Mouse (Mus musculus): ENCODE results near the gene Adamts17. TPM values are rescaled to one million over a fixed set of nuclear protein-coding genes. Genes with fewer than 3 reads are reported as not detected.

The Adamts17 gene
- polyA plus RNA-seq, 1 experiment from 2014 or later, result 13.2 TPM

DNA sequence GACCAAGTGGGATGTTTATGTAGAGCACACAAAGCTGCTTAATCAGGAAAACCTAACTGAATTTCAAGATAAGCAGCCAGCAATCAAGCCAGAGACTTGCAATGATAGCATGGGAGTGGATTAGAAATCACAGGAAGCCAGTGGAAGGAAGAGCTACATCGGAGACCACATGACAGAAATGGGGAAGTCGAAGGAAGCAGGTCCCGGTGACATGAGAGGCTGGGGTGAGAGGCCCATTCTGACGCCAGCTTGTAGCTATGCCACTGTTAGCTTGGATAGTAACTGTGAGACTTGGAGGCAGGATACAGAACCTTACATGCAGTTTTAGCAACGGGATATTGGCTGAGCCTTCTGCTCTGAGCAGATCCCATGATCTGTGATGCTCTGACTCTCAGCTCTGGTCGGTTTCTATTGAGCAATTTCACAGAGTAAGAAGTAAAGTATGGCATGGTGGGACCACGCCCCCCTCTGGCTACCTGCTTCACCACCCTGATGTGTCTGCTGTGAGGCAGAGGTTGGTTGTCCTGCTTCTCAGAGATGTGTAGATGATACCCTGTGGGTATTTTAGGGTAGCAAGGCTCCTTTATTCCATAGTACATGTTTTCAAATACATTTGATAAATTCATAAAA, 211.7 kb downstream of the Adamts17 start:
- H3K4me1 ChIP-seq, result no peaks in the 10 kb centered on the region
- no peak overlapping the region for H3K4me3 ChIP-seq
- no peaks in the 10 kb centered on the region for H3K27me3 ChIP-seq
- H3K27ac ChIP-seq, result no peak overlapping the region
- no peak overlapping the region for H3K9ac ChIP-seq
- no peak for ATAC-seq (ENCODE audit: insufficient number of reproducible peaks, insufficient read depth, low FRiP score, low TSS enrichment, low read depth)
- peaks cover 10% of the 10 kb centered on the region for H3K36me3 ChIP-seq
- no peaks in the 10 kb centered on the region for H3K9me3 ChIP-seq
- no peak overlapping the region for H3K4me2 ChIP-seq
- 83% methylated on average over 7 of the region's 7 CpGs for WGBS

DNA sequence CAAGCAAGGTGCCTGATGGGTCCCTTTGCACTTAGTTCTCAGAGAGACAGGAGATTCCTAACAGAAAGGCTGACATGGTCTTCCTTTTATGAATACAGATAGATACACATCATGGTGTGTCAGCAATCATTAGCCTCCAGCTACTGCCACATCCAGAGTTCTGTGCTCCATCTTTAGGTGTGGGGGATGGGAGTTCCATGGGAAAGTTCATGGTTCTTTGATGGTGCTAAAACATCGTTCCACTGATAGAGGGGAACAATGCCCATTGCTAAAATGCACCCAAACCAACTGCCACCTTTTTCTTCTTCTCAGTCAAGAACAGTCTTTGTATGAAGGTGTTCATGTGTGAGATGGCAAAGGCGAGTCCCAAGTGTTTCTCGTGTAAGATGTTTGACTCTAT, 215.3 kb downstream of the Adamts17 start:
- Histone ChIP-seq H3K36me3 (no peaks in the 10 kb centered on the region), H3K4me2 (no peak overlapping the region), H3K4me1 (no peaks in the 10 kb centered on the region), H3K27me3 (no peaks in the 10 kb centered on the region), H3K4me3 (no peak overlapping the region), H3K9me3 (no peaks in the 10 kb centered on the region), H3K9ac (no peak overlapping the region), H3K27ac (no peak overlapping the region)
- ATAC-seq (ENCODE audit: insufficient number of reproducible peaks, insufficient read depth, low FRiP score, low TSS enrichment, low read depth), result no peak
- WGBS, result 90% methylated on average over 3 of the region's 3 CpGs

DNA sequence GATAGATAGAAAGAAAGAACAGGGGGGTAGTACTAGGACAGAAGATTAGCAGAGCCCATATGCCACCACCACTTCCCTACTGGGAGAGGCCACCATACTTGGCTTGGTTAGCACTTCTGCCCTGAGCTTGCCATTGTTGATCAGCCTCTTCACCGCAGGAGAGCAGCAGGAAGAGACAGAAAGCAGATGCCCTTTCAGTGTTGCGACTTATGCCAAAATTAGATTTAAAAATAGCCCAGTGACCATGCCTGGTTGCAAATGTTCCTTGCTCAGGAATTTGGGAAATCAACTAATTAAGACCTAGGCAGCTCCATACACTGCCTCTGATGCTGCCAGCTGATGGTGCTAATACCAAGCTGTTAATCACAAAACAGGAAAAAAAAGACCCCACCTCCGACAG, 216.0 kb downstream of the Adamts17 start:
- Histone ChIP-seq H3K4me3 (no peak overlapping the region), H3K36me3 (no peaks in the 10 kb centered on the region), H3K9ac (no peak overlapping the region), H3K27me3 (no peaks in the 10 kb centered on the region), H3K9me3 (no peaks in the 10 kb centered on the region), H3K27ac (no peak overlapping the region), H3K4me1 (peaks cover under 1% of the 10 kb centered on the region; the same call in 1 of the 2 replicates), H3K4me2 (no peak overlapping the region)
- WGBS, result 70% methylated on average over 3 of the region's 3 CpGs
- no peak for ATAC-seq (ENCODE audit: insufficient number of reproducible peaks, insufficient read depth, low FRiP score, low TSS enrichment, low read depth)

DNA sequence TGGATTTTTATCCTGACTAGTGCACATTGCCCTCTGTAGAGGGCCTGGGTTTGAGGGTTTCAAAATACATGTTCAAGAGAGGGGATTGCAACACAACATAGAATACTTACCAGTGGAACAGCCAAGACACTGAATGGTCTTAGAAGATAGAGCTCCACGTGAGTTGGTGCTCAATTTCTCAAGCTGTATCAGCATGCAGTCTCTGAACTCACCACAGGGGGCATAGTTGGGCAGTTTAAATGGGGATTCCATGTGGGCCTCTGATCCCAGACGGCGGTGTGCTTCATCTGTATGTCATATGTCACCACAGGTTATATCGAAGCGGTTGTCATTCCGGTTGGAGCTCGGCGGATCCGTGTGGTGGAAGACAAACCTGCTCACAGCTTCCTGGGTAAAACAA, 222.2 kb downstream of the Adamts17 start:
- Histone ChIP-seq H3K9ac (no peak overlapping the region), H3K36me3 (no peaks in the 10 kb centered on the region), H3K9me3 (no peaks in the 10 kb centered on the region), H3K27me3 (no peaks in the 10 kb centered on the region), H3K4me1 (peaks cover 27% of the 10 kb centered on the region), H3K27ac (no peak overlapping the region), H3K4me3 (no peak overlapping the region), H3K4me2 (no peak overlapping the region)
- 77% methylated on average over 9 of the region's 9 CpGs for WGBS
- no peak for ATAC-seq (ENCODE audit: insufficient number of reproducible peaks, insufficient read depth, low FRiP score, low TSS enrichment, low read depth)

DNA sequence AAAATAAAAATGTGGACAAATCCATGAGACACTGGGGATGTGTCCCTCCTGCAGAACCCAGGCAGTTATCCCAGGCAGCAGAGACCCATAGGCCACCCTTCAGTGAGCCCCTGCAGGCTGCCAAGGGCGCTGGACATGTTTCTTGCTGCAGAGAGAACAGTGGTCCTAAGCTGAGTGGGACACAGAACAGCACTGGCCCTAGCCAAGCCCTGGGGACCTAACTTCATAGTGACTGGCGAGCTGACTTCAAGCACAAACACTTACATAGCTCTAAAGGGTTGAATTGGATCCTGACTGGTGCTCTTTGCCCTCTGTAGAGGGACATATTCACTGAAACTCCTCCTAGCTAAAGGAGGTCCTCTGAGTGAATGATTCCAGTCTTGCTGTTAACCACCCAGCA, 223.0 kb downstream of the Adamts17 start:
- no peak overlapping the region for H3K9ac ChIP-seq
- peaks cover 27% of the 10 kb centered on the region for H3K4me1 ChIP-seq
- WGBS, result 83% methylated on average over 2 of the region's 2 CpGs
- H3K4me3 ChIP-seq, result no peak overlapping the region
- H3K9me3 ChIP-seq, result no peaks in the 10 kb centered on the region
- no peak for ATAC-seq (ENCODE audit: insufficient number of reproducible peaks, insufficient read depth, low FRiP score, low TSS enrichment, low read depth)
- H3K36me3 ChIP-seq, result no peaks in the 10 kb centered on the region
- no peaks in the 10 kb centered on the region for H3K27me3 ChIP-seq
- no peak overlapping the region for H3K4me2 ChIP-seq
- H3K27ac ChIP-seq, result no peak overlapping the region

DNA sequence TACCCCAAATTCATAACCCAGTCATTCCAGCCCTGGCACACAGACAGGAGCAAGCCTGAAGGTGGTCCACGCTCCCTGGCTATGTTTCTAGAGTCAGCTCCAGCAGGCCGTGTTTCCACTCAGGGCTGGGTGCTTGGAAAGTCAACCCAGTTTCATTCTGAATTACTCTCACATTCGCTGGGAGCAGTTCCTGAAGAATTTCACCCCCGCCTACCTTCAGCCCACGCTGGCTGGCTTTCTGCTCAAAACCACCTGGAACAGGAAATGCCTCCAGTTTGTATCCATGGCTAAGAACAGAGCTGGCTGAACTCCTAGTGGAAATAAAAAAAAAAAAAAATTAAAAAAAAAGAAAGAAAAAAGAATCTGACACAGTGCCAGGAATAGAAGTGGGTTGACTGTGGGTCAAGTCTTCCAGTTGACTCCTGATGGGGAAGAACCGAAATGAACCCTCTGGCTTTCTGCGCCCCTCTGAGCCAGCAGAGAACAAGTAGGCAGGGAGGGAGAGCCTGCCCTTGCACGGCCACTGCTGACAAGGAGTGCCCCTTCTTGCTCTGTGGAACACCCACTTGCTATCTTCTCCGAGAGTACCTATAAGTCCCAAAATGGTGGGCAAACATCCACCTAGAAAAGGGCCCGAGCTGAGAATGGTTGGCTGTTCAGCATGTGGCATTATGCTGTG, 225.2 kb downstream of the Adamts17 start:
- H3K9ac ChIP-seq, result no peak overlapping the region
- no peaks in the 10 kb centered on the region for H3K9me3 ChIP-seq
- H3K4me3 ChIP-seq, result no peak overlapping the region
- ATAC-seq (ENCODE audit: insufficient number of reproducible peaks, insufficient read depth, low FRiP score, low TSS enrichment, low read depth), result 0 out of 2 replicates have a peak, but pooled peaks have one; percentile 60
- no peak overlapping the region for H3K4me2 ChIP-seq
- peak overlapping the region; percentile 78 for H3K27ac ChIP-seq
- no peaks in the 10 kb centered on the region for H3K27me3 ChIP-seq
- H3K36me3 ChIP-seq, result no peaks in the 10 kb centered on the region
- WGBS, result 64% methylated on average over 10 of the region's 10 CpGs
- peaks cover 27% of the 10 kb centered on the region for H3K4me1 ChIP-seq

DNA sequence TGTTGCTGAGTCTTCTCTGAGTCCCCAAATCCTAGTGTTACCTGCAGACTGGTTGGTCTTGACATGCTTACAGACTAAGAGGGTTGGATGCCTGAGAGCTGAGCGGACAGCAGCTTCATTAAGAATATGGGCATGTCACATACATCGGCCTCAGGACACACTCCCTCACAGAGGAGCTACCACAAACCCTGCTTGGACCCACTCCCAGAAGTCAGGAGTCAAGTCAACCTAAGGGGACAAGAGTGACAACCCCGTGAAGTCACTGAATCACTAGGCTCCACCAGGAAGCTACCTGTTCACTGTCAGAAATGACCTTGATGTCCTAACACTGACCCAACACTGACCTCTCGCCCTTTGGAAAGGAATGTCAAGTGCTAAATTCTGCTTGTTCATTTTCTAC, 226.1 kb downstream of the Adamts17 start:
- WGBS, result 87% methylated on average over 4 of the region's 4 CpGs
- no peaks in the 10 kb centered on the region for H3K9me3 ChIP-seq
- no peak overlapping the region for H3K4me3 ChIP-seq
- H3K27ac ChIP-seq, result peak overlapping the region; percentile 35
- ATAC-seq (ENCODE audit: insufficient number of reproducible peaks, insufficient read depth, low FRiP score, low TSS enrichment, low read depth), result no peak
- peaks cover 25% of the 10 kb centered on the region for H3K4me1 ChIP-seq
- H3K9ac ChIP-seq, result no peak overlapping the region
- H3K36me3 ChIP-seq, result no peaks in the 10 kb centered on the region
- H3K4me2 ChIP-seq, result no peak overlapping the region
- H3K27me3 ChIP-seq, result no peaks in the 10 kb centered on the region

DNA sequence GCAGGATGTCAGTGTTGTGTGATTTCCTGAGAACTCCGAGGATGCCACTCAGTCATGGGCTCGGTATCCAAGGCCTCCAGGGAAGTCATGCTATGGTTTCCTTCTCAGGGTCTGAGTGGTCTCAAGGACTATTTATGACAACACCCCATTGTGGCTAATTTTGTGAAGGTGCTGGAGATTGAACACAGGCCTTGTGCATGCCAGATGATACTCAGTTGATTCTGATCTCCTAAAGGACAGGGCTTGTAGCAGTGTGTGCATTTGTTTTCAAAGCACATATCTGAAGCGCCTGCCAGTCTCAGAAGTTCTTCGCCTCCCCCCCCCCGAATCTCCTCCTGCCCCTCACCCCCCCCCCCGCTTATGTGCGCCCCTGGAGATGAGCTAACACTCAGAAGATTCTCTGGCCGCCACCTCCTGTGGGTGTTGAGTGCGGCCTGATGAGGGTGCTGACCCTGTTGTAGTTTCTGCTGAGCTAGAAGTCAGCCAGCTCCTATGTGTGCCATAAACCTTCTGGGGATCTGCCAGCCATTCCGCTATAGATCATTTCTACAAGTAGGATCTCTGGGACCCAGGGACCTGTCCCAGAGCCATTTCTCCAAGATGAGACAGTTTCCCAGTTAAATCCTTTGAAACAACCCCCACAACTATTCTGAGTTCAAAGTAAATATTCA, 232.6 kb downstream of the Adamts17 start:
- ATAC-seq (ENCODE audit: insufficient number of reproducible peaks, insufficient read depth, low FRiP score, low TSS enrichment, low read depth), result no peak
- 83% methylated on average over 10 of the region's 10 CpGs for WGBS
- H3K27ac ChIP-seq, result no peak overlapping the region

DNA sequence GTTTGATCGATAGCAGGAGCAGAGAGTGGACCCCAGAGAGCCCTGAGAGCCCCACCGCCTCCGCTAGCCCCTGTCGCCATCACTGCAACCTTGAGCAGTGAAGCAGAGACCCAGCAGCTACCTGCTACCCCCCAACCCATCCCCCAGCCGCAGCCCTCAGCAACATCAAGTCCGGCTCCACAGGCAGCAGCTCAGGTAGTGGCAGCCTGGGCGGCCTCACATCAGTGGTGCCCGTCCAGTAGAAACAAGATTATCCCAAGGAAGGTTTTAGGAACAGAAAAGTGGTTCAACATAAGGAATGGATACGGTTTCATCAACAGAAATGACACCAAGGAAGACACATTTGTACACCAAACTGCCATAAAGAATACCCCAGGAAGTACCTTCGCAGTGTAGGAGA, 243.2 kb downstream of the Adamts17 start:
- 89% methylated on average over 10 of the region's 10 CpGs for WGBS
- Histone ChIP-seq H3K4me2 (no peak overlapping the region), H3K9me3 (no peaks in the 10 kb centered on the region; the same call in 1 of the 2 replicates), H3K36me3 (peaks cover 14% of the 10 kb centered on the region; the same call in 1 of the 2 replicates), H3K27me3 (no peaks in the 10 kb centered on the region), H3K27ac (no peak overlapping the region), H3K4me1 (0 out of 2 replicates have a peak, but pooled peaks cover under 1% of the 10 kb centered on the region), H3K9ac (no peak overlapping the region), H3K4me3 (no peak overlapping the region)
- ATAC-seq (ENCODE audit: insufficient number of reproducible peaks, insufficient read depth, low FRiP score, low TSS enrichment, low read depth), result no peak

More for the DNA sequence above, 232.6 kb downstream of the Adamts17 start:
- peaks cover 5% of the 10 kb centered on the region; the same call in 1 of the 2 replicates for H3K36me3 ChIP-seq
- H3K4me3 ChIP-seq, result no peak overlapping the region
- no peak overlapping the region for H3K4me2 ChIP-seq
- H3K9ac ChIP-seq, result no peak overlapping the region
- H3K9me3 ChIP-seq, result no peaks in the 10 kb centered on the region
- no peaks in the 10 kb centered on the region for H3K27me3 ChIP-seq
- peaks cover 14% of the 10 kb centered on the region for H3K4me1 ChIP-seq

DNA sequence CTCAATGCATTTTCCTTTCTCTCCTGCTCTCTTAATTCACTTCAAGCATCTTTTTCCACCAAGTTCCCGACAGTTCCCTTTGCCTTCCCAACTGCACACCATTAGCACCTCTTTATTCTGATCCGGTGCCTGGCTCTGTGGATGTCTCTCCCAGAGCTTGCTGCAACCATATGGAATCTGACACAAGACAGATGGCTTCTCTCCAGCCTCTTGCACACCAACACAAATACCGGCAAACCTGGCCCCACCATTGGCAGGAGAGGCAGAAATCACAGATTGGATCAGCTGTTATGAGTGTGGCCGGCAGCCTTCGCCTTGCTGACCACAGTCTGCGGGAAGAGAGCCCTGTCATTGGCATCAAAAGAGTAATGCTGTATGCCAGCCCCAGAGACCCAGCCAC, 248.2 kb downstream of the Adamts17 start:
- no peak overlapping the region for H3K27ac ChIP-seq

DNA sequence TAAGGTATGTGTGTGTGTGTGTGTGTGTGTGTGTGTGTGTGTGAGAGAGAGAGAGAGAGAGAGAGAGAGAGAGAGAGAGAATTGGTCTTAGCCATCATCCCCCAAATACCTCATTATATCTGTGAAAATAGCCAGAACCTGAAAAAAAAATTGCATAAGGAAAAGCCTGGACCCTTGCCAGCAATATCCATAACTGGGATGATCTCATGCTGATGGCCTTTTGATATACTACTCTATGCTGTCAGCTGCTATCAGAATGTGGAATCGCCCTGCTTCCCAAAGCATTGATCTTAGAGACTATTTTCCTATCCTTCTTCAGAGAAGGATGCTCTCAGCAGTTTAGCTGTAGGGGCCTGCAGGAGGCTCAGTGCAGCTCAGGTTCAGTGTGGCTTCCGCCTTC, 257.6 kb downstream of the Adamts17 start:
- no peak for ATAC-seq (ENCODE audit: insufficient number of reproducible peaks, insufficient read depth, low FRiP score, low TSS enrichment, low read depth)
- 86% methylated on average over 2 of the region's 2 CpGs for WGBS
- Histone ChIP-seq H3K27me3 (no peaks in the 10 kb centered on the region), H3K4me2 (no peak overlapping the region), H3K27ac (no peak overlapping the region), H3K4me3 (no peak overlapping the region), H3K4me1 (peaks cover 22% of the 10 kb centered on the region; the same call in 1 of the 2 replicates), H3K36me3 (no peaks in the 10 kb centered on the region), H3K9me3 (no peaks in the 10 kb centered on the region), H3K9ac (no peak overlapping the region)

More for the DNA sequence above, 248.2 kb downstream of the Adamts17 start:
- Histone ChIP-seq H3K36me3 (0 out of 2 replicates have a peak, but pooled peaks cover 1% of the 10 kb centered on the region), H3K9me3 (no peaks in the 10 kb centered on the region; the same call in 1 of the 2 replicates), H3K4me3 (no peak overlapping the region), H3K9ac (no peak overlapping the region), H3K4me1 (0 out of 2 replicates have a peak, but pooled peaks cover 5% of the 10 kb centered on the region), H3K4me2 (no peak overlapping the region), H3K27me3 (no peaks in the 10 kb centered on the region)
- no peak for ATAC-seq (ENCODE audit: insufficient number of reproducible peaks, insufficient read depth, low FRiP score, low TSS enrichment, low read depth)
- WGBS, result 65% methylated on average over 6 of the region's 6 CpGs
